Mouse (Mus musculus) bone marrow macrophage, adult 2 months (primary cell): ENCODE results near the gene C2.

ENCODE experiments used
- CTCF ChIP-seq: IDR thresholded peaks from 2 replicates; pipeline ENCODE4 v1.5.1; 2012; ENCODE audit warnings: low read depth, mild to moderate bottlenecking, low read length, moderate library complexity
- POLR2A ChIP-seq: IDR thresholded peaks from 2 replicates; pipeline ENCODE4 v1.6.1; 2012; ENCODE audit warnings: mild to moderate bottlenecking, low read depth, low read length, borderline replicate concordance

GRCm38 (mm10) chr17:34915410-34915831, 17.4 kb upstream of the C2 start:
- no peak for TF ChIP-seq POLR2A
- TF ChIP-seq CTCF: no peak
